Mouse (Mus musculus): ENCODE results near the gene Mib2.
"Not testable (repeated sequence)": the region's sequence is repeated elsewhere in the genome, so short reads cannot be mapped to it uniquely, and the experiment has no call there.

Mib2 gene

DNA sequence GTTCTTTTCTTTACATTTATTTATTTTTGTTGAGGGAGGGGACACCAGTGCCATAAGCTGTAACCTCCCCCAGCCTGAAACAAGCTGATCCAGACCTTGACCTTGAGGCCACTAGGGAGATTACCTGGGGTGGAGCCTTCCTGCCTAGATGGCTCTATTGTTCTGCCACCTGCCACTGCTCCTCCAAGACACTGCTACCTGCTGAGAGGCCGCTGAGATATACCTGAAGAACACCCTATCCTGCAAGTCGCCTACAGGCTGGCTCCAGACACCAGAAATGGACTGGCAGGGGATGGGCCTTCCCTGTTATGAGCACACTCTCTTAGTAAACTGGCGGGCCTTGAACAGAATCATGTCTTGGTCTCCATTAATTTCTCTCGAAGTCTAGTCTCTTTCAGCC lies 1.2 kb upstream of the Mib2 start:
- DNase-seq (ENCODE audit: low read depth), result not testable (repeated sequence)

DNA sequence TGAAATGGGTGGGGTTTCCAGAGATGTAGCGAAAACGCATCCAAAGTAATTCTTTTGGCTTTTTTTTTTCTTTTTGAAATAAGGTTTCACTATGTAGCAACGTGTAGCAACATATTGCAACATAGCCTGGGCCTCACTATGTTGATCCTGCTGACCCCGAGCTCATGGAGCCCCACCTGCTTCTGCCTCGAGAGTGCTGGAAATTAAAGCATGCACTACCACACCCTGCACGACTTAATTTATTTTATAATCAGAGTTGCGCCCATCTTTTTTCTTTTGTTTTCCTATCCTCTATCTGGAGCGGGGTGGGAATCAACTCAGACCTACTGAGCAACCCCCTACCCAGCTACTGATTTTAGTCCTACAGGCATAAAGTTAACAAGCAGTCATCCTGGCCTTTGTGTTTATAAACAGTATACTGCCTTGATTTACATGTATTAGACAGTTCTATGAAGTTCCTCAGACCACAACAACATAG lies 639 bp upstream of the Mib2 start:
- DNase-seq (ENCODE audit: low read depth), result no peak

DNA sequence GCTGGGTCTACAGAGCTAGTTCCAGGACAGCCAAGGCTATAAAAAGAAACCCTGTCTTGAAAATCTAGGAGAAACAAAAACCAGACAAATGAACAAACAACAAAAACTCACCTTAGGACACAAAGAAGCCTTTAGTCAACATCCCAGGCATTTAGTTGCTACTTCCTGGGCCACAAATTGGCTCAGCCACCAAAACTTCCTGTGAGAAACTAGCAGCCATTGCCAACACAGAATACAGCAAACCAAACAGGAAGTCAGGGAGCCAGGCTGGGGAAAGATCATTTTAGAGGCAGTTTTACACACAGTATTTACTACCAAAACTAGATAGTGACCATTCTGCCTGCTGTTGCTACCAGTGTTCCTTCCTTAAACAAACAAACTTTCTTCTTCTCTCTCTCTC lies 2.1 kb downstream of the Mib2 start:
- no peak for DNase-seq (ENCODE audit: low read depth)

DNA sequence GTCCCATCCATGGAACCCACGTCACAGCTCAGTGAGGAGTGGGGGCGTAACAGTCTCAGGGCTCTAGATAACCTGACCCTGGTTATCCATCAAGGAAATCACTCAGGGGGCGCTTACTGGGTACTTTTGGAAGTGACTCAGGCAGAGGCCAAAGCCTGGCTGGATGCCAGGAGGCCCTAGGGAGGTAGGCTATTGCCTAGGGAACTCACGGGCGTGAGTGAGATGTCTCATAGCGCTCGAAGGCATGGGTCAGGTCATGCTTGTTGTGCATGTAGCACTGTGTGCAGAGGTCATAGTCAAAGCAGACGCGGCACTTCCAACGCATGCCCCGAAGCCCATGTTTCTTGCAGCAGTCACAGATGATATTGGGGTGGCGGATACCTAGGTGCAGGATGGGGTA lies 8.4 kb downstream of the Mib2 start:
- DNase-seq (ENCODE audit: low read depth), result no peak

DNA sequence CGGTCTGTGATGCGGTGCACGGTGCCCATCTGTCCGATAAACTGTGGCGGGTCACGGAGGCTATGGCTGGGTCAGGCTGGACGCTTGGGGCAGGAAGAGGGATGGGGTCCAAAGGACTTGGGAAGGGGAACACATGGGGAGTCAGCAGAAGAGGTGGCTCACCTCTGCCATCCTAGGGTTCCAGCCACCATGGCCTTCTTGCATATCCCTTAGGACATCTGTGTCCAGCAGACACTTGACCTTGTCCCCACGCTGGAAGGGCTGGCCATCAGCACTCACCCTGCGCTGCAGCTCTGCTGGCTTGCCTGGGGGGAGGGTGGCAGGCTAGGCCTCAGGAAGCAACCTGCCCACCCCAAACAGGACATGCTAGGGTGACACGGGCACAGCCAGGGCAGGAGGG lies 10.0 kb downstream of the Mib2 start:
- no peak for DNase-seq (ENCODE audit: low read depth)

DNA sequence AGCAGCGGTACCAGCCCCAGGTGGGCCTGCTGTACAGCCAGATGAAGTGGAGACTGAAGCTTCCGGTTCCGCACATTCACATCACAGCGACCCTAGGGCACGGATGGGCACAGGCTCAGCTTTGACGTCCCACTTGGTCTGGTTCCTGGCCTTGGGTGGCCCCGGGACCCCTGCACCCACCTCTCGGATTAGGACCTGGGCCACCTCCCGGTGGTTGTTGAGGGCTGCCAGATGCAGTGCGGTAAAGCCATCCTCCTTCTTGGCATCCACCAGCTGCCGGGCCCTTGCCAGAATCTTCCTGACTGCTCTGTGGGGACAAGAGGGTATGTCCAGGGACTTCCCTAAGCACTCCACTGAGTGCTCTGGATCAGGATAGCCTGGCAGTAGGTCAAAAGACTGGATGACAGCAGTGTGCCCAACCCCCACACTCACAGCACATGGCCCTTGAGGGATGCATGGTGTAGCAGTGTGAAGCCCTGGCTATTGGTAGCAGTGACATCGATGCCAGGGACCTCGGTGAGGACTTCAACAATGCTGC lies 12.7 kb downstream of the Mib2 start:
- DNase-seq (ENCODE audit: low read depth), result no peak

DNA sequence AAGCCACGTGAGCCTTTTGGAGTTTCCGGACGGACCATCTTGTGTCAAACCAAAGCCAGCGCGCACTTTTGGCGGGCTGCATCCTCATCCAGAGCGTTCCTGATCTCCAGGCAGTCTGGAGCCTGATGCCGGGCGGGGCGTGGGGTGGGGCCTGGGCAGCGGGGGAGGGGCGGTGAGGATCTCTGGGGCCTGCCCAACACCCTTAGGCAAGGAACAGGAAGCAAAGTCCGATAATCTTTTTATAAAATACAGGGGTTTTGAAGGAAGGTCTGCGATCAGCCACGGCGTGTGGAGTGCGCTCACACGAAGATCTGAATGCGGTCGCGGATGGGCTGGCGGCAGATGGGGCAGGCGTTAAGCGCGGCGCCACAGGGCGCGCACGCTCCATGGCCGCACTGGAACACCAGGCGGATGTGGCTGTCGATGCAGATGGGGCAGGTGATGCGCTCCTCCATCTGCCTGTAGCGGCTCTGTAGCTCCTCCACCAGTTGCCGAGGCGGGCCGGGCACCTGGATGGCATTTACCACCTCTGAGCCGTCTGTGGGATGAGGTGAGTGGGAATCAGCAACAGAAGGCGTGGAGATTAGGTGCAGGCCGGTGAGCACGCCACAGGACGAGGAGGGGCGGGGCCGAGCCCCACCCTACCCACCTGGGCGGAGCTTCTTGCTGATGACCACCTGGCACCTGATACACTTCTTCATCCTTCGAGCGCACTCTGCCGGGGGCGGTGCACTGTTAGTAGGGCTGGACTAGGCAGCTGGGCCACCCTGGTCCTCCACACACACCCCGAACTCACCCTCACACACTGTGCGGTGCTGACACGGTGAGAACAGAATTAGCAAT lies 14.3 kb downstream of the Mib2 start:
- DNase-seq (ENCODE audit: low read depth), result no peak

DNA sequence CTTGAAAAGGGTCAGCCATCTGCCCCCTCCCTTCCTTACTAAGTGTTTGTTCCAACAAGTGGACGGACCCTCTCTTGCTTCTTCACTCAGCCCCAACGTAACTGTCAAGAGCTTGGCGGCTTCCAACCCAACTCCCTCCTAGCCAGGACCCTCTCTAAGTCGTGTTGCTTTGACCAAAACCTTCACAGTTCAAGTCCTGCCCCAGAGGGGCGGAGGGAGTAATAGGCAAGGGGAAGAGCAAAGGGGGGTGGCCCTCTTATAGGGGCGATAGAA lies 14.9 kb downstream of the Mib2 start:
- no peak for DNase-seq (ENCODE audit: low read depth)

DNA sequence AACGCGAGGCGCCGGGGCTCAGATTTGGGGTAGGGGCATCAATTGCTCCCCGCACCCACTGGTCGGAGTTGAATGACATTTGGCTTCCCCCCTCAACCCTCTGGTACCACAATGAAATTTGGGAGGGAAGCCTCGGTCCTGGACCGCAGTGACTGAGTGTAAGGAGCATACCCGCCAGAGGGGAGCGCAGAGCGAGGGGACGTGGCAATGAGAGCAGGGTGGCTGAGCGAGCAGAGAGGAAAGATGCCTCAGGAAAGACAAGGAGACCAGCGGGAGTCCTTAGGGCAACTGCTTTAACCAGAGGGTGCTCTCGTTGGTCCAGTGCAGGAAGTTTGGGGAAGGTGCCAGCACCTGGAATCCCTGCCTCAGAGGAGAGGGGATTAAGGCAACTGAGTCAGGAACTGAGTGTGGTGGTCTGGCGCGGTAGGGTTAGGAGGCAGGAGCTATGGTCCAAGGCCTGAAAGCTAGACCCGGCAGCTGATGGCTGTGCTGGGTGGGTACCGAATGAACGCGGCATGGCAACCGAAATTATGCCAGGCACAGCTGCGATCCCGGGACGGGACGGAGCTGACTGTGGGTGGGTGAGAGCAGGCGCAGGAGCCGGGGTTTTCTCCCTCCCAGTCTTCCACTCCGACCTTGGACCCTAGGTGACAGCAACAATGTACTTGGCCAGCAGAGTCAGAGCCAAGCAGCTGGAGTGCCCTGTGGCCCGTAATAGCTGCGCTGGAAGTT lies 15.4 kb downstream of the Mib2 start:
- DNase-seq (ENCODE audit: low read depth), result no peak

DNA sequence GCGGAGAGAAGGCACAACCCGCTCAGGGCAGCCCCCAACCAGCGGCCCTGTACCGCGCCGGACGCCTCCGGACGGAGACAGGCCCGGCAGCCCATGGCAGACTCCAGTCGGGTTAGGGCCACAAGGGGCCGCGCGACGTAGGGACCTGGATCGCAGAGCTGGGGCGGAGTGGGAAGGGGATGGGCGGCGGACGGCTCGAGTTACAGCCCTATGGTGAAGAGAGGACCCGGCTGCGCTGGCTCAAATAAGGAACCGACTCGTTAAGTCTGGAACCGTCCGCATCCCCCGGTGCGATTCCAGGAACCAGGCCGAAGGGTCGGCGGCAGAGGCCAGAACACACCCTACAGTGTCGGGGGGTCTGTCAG lies 15.9 kb downstream of the Mib2 start, which contains the start of gene Mmp23:
Gene Mmp23, minus strand, starts transcription at position 299 of the 365 bp plus-strand sequence.
- DNase-seq (ENCODE audit: low read depth), result no peak

DNA sequence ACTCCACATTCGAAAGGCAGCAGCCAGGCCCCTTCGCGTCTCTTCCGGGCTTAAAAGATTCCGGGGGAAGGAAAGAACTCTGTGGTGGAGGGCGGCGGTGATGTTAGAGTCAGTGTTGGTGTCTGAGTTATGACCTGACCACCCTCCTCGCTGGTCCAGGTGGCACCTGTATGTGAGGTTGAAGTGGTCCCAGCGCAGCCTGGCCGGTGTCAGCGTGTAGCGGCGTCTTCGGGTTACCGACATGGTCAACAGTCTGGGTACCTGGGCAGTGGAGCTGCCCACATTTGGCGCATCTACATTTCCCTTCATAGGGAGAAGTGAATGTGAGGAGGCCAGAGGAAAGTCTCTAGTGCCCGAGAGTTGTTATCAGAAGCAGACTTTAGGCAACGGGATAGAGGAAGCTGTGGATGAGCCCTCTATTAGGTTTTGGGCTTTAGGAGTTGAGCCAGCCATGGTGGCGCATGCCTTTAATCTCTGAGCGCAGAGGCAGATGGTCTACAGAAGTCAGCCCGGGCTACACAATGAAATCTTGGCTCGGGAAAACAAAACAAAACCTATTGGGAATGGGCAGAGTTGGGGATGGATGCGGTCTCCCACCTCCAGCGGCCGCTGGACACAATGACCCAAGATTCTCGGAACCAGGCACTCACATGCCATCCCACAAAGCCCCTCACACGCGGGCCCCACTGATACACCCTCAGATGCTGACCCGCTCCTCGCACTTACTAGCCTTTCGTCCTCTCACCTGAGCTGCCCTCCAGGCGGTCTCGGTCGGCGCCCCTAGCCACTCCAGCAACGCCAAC lies 16.5 kb downstream of the Mib2 start:
- DNase-seq (ENCODE audit: low read depth), result no peak

DNA sequence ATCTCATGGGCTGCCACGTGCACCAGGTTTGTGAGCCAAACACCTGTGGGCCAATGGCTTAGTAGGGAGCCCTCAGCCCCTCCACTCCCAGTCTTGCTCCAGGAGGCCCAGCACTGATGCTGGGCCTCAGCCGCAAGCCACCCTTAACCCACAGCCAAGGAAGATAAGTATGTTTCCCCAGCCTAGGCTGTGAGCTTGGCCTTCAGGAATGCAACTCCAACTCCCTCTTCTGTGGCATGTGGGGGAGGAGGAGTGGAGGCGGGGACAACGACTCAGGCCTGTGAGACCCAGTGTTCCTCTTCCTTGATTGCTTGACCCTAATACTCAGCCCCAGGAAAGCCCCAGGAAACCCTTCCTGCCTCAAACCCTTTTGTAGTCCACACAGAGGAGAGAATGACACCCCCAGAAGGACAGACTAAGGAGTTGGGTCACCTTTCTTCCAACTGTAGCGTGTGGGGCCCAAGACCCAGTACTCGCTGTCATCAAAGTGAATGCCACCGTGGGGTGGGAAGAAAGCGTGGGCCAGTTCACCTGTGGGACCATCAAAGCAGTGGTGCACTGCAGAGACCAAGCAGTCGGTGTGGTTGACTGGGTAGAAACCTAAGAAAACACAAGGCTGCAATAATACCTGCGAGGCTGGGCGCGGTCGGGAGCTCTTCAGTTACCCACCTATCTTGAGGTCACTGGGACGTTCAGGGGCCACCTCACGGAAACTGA lies 17.3 kb downstream of the Mib2 start:
- DNase-seq (ENCODE audit: low read depth), result no peak

DNA sequence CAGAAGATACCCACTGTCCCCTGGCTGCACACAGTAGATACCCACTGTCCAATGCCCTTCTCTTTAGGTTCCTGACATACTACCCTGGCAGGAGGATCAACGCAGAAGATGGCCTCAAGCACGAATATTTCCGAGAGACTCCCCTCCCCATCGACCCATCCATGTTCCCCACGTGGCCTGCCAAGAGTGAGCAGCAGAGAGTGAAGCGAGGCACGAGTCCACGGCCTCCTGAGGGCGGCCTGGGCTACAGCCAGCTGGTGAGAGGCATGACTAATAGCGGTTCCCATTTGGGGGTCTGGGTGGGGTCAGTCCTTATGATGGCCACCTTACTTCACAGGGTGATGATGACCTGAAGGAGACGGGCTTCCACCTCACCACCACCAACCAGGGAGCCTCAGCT lies 19.6 kb downstream of the Mib2 start:
- no peak for DNase-seq (ENCODE audit: low read depth)

DNA sequence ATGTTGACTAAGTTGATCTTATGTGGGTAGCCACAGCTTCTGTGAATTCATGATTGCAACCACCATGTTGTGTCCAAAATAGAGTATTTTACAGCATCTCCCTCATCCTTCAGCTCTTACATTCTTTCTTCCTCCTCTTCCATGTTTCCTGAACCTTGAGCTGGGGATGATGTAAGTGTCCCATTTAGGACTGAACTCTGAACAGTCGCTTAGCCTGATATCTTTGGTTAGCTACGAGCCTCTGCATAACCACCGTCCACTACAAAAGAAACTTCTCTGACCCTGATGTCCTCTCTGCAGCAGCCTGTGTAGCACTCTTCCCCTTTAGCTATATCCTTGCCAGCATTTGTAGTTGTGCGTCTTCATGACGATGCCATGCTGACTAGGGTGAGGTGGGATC lies 23.3 kb downstream of the Mib2 start:
- DNase-seq (ENCODE audit: low read depth), result no peak

DNA sequence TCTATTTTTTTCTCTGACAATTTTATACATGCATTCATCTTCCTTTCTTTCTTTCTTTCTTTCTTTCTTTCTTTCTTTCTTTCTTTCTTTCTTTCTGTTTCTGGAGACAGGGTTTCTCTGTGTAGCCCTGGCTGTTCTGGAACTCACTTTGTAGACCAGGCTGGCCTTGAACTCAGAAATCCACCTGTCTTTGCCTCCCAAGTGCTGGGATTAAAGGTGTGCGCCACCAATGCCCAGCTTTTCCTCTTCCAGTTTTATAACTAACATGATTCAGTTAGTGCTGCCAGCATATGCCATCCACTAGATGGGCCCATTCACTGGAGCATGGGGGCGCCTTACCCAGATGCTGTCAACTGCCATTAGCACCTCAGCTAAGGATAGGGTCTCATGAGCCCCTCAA lies 23.7 kb downstream of the Mib2 start, which contains the start of gene Gm10563:
Gene Gm10563, minus strand, starts transcription at position 101 of the 400 bp plus-strand sequence.
- not testable (repeated sequence) for DNase-seq (ENCODE audit: low read depth)

DNA sequence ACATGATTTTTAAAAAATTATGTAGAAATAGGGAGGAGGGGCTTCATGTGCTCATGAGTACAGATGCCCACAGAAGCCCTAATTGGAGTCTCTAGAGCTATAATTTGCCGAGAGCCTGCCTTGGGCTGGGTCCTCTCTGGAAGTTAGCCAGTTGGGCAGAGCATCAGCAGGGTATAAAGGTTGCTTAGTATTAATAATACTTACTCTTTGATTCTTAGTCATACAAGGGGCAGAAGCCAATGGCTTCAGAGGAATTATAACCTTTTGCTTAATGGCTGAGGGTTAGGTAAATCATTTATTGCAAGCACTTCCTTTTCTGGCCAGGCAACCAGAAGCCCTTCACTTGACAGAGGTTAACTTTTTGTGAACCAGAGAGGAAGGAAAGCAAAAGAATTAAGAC lies 25.5 kb downstream of the Mib2 start:
- no peak for DNase-seq (ENCODE audit: low read depth)

DNA sequence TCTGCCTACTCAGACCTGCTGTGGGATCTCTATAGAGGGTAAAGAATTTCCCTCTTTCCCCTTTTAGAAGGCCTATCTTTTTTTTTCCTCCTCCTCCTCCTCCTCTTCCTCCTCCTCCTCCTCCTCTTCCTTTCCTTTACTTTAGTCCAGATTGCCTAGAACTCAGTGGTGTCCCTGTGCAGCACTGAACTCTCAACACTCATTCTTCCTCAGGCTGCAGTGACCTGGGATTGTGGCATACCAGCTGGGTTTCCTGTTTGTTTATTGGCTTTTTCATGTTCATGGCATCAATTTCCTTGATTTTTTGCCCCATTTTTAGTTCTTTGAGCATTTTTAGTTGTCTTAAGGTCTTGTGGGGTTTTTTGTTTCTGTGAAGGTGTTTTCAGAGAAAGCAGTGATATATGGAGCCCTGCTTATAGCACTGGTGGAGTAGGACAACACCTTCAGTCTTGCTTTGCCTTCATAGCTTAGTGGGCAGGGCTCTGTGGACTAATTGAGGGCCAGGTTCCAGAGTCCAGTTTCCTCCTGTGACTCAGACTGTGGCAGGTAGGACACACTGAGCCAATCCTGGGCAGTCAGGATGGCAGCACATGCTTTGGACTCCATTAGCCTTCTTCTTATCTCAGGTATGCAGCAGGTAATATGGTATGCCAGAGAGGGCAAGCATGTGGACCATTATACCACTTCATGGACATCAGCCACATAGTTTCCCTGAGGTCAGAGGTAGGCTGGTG lies 33.1 kb downstream of the Mib2 start:
- DNase-seq (ENCODE audit: low read depth), result no peak

DNA sequence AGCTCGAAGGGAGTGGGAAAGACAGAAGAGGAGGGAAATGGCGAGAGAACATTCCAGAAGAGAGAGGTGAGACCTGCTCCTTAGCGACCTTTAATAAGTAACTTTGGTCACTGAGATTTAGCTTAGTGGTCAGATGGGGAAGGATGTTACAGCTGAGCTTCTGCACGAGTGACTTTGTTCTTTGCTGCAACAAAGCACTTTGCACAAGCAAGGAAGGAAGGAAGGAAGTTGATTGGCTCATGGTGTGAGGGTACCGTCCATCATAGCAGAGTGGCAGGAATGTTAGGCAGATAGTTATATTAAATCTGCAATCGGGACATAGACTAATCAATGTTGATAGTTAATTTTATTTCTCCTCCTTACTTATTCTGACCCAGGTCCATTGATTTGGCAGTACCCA lies 38.7 kb downstream of the Mib2 start:
- no peak for DNase-seq (ENCODE audit: low read depth)

DNA sequence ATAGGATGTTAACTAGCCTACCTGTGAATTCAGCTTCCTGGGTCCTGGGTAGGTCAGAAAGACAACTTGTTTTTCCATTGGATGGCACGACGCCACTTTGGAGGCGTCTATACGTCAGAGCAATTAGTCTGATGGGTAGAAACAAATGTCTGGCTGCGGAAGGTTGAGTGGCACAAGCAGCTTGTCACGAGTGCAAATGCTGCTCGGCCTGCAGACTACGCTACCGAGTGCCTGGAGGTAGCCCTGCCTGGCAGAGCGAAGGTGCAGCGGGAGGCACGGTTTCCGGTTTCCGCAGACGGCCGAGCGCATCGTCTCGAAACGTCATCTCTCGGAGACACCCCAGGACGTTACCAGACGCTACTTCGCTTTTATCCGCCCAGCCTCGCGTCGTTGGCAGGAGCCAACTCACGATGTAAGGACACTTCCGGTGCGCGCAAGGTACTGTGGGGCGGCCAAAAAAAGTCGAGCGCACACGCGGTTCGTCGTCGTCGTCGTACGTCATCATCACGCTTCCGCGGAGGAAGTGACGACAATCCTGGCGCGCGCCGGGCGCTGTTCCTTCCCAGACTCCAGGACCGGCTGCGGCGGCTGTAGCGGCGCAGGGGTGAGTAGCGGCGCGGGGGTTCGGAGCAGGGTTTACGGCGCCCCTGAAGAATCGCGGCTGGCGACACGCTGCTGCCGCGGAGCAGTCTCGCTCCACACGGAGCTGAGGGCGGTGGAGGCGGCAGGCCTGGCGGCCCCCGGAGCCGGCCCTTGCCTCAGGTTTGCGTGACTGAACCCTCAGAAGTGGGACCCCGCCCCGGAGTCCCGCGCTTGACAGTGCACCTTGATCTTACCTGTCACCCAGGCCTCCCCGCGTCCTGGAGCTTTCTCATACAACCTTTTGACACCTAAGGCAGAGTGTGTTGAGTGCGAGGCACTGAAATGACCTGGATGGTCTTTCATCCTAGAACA lies 44.4 kb downstream of the Mib2 start, which contains the start of gene Cdk11b:
Gene Cdk11b, plus strand, starts transcription at position 517 of the 954 bp plus-strand sequence.
- DNase-seq (ENCODE audit: low read depth), result peak; percentile 96

DNA sequence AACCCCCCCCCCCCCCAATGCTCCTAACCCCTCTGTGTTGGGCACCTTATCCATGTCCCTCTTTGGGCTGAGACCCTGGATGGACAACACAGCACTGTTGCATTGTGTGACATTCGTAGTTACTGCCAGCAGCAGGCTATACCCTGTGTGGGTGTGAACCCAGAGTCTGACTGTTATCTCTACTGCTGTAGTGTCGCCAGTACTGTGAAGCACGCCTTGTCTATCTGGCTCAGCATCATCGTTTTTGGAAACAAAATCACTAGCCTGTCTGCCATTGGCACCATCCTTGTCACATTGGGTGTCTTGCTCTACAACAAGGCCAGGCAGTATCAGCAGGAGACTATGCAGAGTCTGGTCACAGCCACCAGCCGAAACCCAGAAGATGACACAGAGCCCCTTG lies 50.7 kb downstream of the Mib2 start:
- DNase-seq (ENCODE audit: low read depth), result no peak

Measured in c-Kit-positive CD71-positive TER-119-negative erythroid progenitor cells, embryonic 14.5 days (primary cell).